Mouse (Mus musculus): ENCODE results near the gene Wfs1.

- TF ChIP-seq CTCF (IDR thresholded peaks at IDR 0.05; ENCODE audit: low read depth, low read length) (no peak), POLR2A (IDR thresholded peaks at IDR 0.05; ENCODE audit: borderline replicate concordance, low read depth, low read length) (no peak)
Measured at GRCm38 (mm10) chr5:36929376-36929775, 59.6 kb downstream of the Wfs1 start.

All from bone marrow macrophage, adult 2 months (primary cell).